Mouse (Mus musculus) kidney, adult 2 months (tissue): Measurements from ENCODE around the gene Gria3.

Experiments
- CTCF ChIP-seq: fragments of 200-500 bp; conservative IDR thresholded peaks from 2 replicates; pipeline ENCODE4 v1.5.1; 2011; ENCODE audit warnings: low read depth, mild to moderate bottlenecking, control low read depth, low read length, moderate library complexity, mixed read lengths; ENCODE audit not compliant: insufficient read depth, insufficient read length
- POLR2A ChIP-seq: fragments of 200-500 bp; IDR thresholded peaks from one replicate; pipeline ENCODE4 v1.6.1; 2011; ENCODE audit warnings: low read depth, low read length, control low read depth

- TF ChIP-seq POLR2A (no peak), CTCF (no peak)
These were observed 13.6 kb upstream of the Gria3 start for GRCm38 (mm10) chrX:41387086-41387485.
